Mouse (Mus musculus): ENCODE data around the gene Rps11. TPM values are rescaled to one million over a fixed set of nuclear protein-coding genes. Genes with fewer than 3 reads are reported as not detected.
"Not testable (repeated sequence)": the region's sequence is repeated elsewhere in the genome, so short reads cannot be mapped to it uniquely, and the experiment has no call there.

The Rps11 gene
- total RNA-seq, 2 experiments from 2014 or later, result 1,231 to 1,372 TPM

GRCm38 (mm10) chr7:45110089-45110488 is 14.2 kb downstream of the Rps11 start:
- not testable (repeated sequence) for DNase-seq

GRCm38 (mm10) chr7:45107052-45107645 is 17.1 kb downstream of the Rps11 start:
- no peak for DNase-seq

- DNase-seq, result no peak
Measured at GRCm38 (mm10) chr7:45106441-45106840, 17.8 kb downstream of the Rps11 start.

GRCm38 (mm10) chr7:45105491-45105890 is 18.7 kb downstream of the Rps11 start:
- no peak for DNase-seq

- DNase-seq, result no peak
Measured at GRCm38 (mm10) chr7:45104941-45105340, 19.3 kb downstream of the Rps11 start.

- peak; percentile 93 to 94 for DNase-seq
Measured at GRCm38 (mm10) chr7:45103652-45104180, 20.5 kb downstream of the Rps11 start, which contains the start of gene Fcgrt. Gene Fcgrt, minus strand, starts transcription at chr7:45103851.

- DNase-seq, result peak in 1 of 2 experiments; percentile 53
Measured at GRCm38 (mm10) chr7:45102940-45103585, 21.2 kb downstream of the Rps11 start.

- no peak for DNase-seq
Measured at GRCm38 (mm10) chr7:45102441-45102840, 21.8 kb downstream of the Rps11 start.

GRCm38 (mm10) chr7:45100046-45100445 is 24.2 kb downstream of the Rps11 start:
- DNase-seq, result peak; percentile 66 to 72

GRCm38 (mm10) chr7:45098541-45099240 is 25.5 kb downstream of the Rps11 start:
- DNase-seq, result no peak

- no peak for DNase-seq
Measured at GRCm38 (mm10) chr7:45097479-45097878, 26.8 kb downstream of the Rps11 start.

GRCm38 (mm10) chr7:45095965-45096364 is 28.3 kb downstream of the Rps11 start:
- not testable (repeated sequence) for DNase-seq

- DNase-seq, result no peak
Measured at GRCm38 (mm10) chr7:45095367-45095766, 28.9 kb downstream of the Rps11 start.

GRCm38 (mm10) chr7:45094121-45094520 is 30.1 kb downstream of the Rps11 start:
- DNase-seq, result no peak

- no peak for DNase-seq
Measured at GRCm38 (mm10) chr7:45093516-45093905, 30.7 kb downstream of the Rps11 start.

- no peak for DNase-seq
Measured at GRCm38 (mm10) chr7:45092828-45093515, 31.3 kb downstream of the Rps11 start.

GRCm38 (mm10) chr7:45092048-45092447 is 32.2 kb downstream of the Rps11 start, which contains the start of gene Rcn3:
Gene Rcn3, minus strand, starts transcription at chr7:45092221.
- DNase-seq, result peak; percentile 75 to 86

- no peak for DNase-seq
Measured at GRCm38 (mm10) chr7:45091001-45091990, 32.9 kb downstream of the Rps11 start.

- no peak for DNase-seq
Measured at GRCm38 (mm10) chr7:45090251-45090977, 33.8 kb downstream of the Rps11 start.

GRCm38 (mm10) chr7:45088597-45088996 is 35.6 kb downstream of the Rps11 start:
- DNase-seq, result no peak
